Mouse (Mus musculus) erythroblast, embryonic 14.5 days (primary cell): Measurements from ENCODE around the gene Zfp78. TPM values are rescaled to one million over a fixed set of nuclear protein-coding genes. Genes with fewer than 3 reads are reported as not detected.
A peak's percentile ranks its signal among the peaks of the same experiment; 100 is the strongest.

Experiments
- H3K27me3 ChIP-seq: 2 replicates; pipeline ENCODE4 v1.6.1; 2012; ENCODE audit warnings: inconsistent platforms; ENCODE audit not compliant: control insufficient read depth
- H3K36me3 ChIP-seq: 2 replicates; pipeline ENCODE4 v1.6.1; 2012; ENCODE audit warnings: mild to moderate bottlenecking, inconsistent platforms; ENCODE audit not compliant: control insufficient read depth
- H3K4me1 ChIP-seq: 2 replicates; pipeline ENCODE4 v1.6.1; 2012; ENCODE audit warnings: inconsistent platforms; ENCODE audit not compliant: control insufficient read depth
- H3K4me3 ChIP-seq: replicated peaks from 2 replicates; pipeline ENCODE3; 2012; ENCODE audit warnings: moderate library complexity, mild to moderate bottlenecking, inconsistent platforms
- H3K9me3 ChIP-seq: 2 replicates; pipeline ENCODE4 v1.6.1; 2012; ENCODE audit warnings: low read length, inconsistent platforms, mixed read lengths; ENCODE audit not compliant: control insufficient read depth
- GATA1 ChIP-seq: IDR thresholded peaks from 2 replicates; pipeline ENCODE4 v1.6.1; 2012; ENCODE audit warnings: low read length, inconsistent platforms, mixed read lengths
- TAL1 ChIP-seq: IDR thresholded peaks from 3 replicates; pipeline ENCODE4 v1.6.1; 2012; ENCODE audit warnings: low read length, inconsistent platforms, mixed read lengths
- polyA plus RNA-seq: library from polyadenylated mRNA; stranded (reverse); fragments of >175 nt; gene quantifications from 2 replicates; pipeline ENCODE4 v1.2.3, GENCODE M21; 2012

The Zfp78 gene
- polyA plus RNA-seq, 1 experiment = not detected

GRCm38 (mm10) chr7:6381431-6381830, 18.4 kb downstream of the Zfp78 start:
- Histone ChIP-seq H3K27me3 (peaks cover 9% of the 10 kb centered on the region), H3K9me3 (no peaks in the 10 kb centered on the region), H3K36me3 (peaks cover 3% of the 10 kb centered on the region; the same call in 1 of the 2 replicates), H3K4me3 (no peak overlapping the region), H3K4me1 (peaks cover 24% of the 10 kb centered on the region)
- TF ChIP-seq TAL1 (no peak), GATA1 (no peak)

DNA sequence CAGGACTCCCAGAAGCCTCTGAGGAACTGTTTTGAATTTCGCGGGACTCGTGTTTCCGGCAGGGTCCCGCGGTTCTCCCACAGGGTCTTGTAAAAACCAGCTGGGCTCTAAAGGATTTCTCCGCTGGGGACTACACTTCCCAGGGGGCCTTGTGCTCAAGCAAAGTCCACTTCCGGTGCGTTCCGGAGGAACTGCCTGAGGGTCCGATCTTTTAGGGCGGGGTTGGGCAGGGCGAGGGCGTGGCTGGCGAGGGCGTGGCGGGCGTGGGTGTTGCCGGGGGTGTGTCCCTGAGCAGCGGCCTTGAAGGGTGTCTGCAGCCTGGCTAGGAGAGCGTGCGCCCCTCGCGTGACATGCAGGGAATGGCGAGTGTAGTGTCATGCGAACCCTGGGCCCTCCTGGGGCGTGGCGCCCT, 20.0 kb downstream of the Zfp78 start, which contains the start of gene Zfp28:
Gene Zfp28 (plus strand): TSS at position 252 of the 412 bp plus-strand sequence.
- peaks cover 9% of the 10 kb centered on the region for H3K27me3 ChIP-seq
- H3K36me3 ChIP-seq = peaks cover 3% of the 10 kb centered on the region; the same call in 1 of the 2 replicates
- H3K9me3 ChIP-seq = no peaks in the 10 kb centered on the region
- peaks cover 24% of the 10 kb centered on the region for H3K4me1 ChIP-seq
- peak within 1 kb of the TSS; percentile 69 for H3K4me3 ChIP-seq
- TF ChIP-seq TAL1 (no peak), GATA1 (no peak)

GRCm38 (mm10) chr7:6384011-6384410, 20.9 kb downstream of the Zfp78 start:
- Histone ChIP-seq H3K9me3 (no peaks in the 10 kb centered on the region), H3K4me1 (peaks cover 24% of the 10 kb centered on the region), H3K36me3 (no peaks in the 10 kb centered on the region), H3K27me3 (peaks cover 9% of the 10 kb centered on the region), H3K4me3 (no peak overlapping the region)
- no peak for TF ChIP-seq TAL1
- TF ChIP-seq GATA1 = no peak

DNA sequence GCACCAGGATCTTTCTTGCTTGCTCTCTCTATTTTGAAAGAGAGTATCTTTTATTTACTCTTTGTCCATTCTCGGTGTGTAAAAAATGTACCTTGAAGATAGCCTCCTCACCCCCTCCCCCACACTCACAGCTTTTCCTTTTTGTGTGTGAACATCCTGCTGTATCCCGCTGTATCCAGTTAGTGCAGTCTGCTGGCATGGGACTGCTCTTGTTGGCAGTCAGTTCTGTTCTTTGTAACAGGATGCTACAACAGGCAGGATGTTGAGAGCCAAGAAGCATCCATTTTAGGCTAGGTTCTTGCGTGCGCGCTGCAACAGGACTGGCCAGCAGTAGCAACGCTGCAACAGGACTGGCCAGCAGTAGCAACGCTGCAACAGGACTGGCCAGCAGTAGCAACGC, 23.9 kb downstream of the Zfp78 start:
- H3K4me3 ChIP-seq = no peak overlapping the region
- H3K4me1 ChIP-seq = peaks cover 22% of the 10 kb centered on the region
- no peaks in the 10 kb centered on the region for H3K9me3 ChIP-seq
- no peak for TF ChIP-seq TAL1
- no peak for TF ChIP-seq GATA1
- peaks cover 9% of the 10 kb centered on the region for H3K27me3 ChIP-seq
- H3K36me3 ChIP-seq = no peaks in the 10 kb centered on the region; the same call in 1 of the 2 replicates

DNA sequence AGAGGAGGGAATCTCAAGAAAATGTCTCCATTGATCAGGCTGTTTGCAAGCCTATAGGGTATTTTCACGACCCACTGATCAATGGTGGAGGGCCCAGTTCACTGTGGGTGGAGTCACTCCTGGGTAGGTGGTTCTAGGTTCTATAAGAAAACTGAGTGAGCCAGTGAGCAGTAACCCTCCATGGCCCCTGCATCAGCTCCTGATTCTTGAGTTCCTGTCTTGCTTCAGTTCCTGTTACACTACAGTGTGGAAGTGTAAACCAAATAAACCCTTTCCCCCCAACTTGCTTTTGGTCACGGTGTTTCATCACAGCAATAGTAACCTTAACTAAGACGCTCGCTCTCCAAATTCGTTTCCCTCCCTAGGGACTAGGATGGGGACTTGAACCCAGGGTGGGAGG, 25.9 kb downstream of the Zfp78 start:
- no peak overlapping the region for H3K4me3 ChIP-seq
- TF ChIP-seq TAL1 (no peak), GATA1 (no peak)
- peaks cover under 1% of the 10 kb centered on the region; the same call in 1 of the 2 replicates for H3K9me3 ChIP-seq
- peaks cover 2% of the 10 kb centered on the region for H3K4me1 ChIP-seq
- H3K36me3 ChIP-seq = no peaks in the 10 kb centered on the region; the same call in 1 of the 2 replicates
- H3K27me3 ChIP-seq = peaks cover under 1% of the 10 kb centered on the region; the same call in 1 of the 2 replicates

DNA sequence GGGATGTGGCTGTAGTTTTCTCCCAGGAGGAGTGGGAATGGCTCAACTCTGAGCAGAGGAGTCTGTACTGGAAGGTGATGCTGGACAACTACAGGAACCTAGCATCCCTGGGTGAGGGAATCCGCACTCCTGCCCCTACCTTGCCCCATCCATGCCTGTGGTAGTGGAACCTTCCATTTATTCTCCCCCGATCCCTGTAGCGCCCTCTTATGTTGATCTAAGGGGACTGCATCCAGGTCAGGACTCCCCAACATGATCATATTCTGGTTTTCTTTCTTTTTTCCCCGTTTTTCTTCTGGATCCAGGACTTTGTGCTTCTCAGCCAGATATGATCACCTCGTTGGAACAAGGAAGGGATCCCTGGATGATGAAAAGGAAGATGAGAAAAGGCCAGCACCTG, 26.4 kb downstream of the Zfp78 start:
- Histone ChIP-seq H3K4me1 (no peaks in the 10 kb centered on the region), H3K9me3 (peaks cover 3% of the 10 kb centered on the region; the same call in 1 of the 2 replicates), H3K36me3 (no peaks in the 10 kb centered on the region; the same call in 1 of the 2 replicates), H3K4me3 (no peak overlapping the region), H3K27me3 (no peaks in the 10 kb centered on the region)
- no peak for TF ChIP-seq GATA1
- no peak for TF ChIP-seq TAL1

- Histone ChIP-seq H3K9me3 (peaks cover 3% of the 10 kb centered on the region; the same call in 1 of the 2 replicates), H3K36me3 (peaks cover 2% of the 10 kb centered on the region; the same call in 1 of the 2 replicates), H3K4me1 (peaks cover 6% of the 10 kb centered on the region), H3K27me3 (no peaks in the 10 kb centered on the region), H3K4me3 (peak within 1 kb of the TSS; percentile 63)
- no peak for TF ChIP-seq GATA1
- no peak for TF ChIP-seq TAL1
These were observed 35.2 kb downstream of the Zfp78 start, which contains the start of gene Smim17 for GRCm38 (mm10) chr7:6397996-6398975. Gene Smim17 (plus strand): TSS chr7:6398715.

DNA sequence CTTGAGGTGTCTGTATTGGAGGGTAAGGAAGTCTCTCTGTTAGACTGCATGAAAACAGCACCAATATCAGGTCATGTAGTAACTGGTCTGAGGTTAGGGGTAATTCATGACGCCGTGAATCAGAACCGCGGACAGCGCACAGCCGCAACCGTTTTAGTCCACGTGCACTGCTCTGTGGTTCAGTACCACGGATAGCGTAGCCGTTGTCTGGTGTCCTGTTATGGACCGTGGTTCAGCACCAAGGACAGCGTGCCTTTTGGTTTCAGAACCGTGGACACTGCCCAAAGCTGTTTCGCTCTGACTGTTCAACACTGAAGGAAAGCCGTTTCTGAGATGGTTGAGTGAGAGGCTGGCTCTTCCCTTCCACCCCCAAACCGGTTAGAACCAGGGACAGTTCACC, 47.0 kb downstream of the Zfp78 start, which contains the start of gene Gm20715:
Gene Gm20715 (plus strand): TSS at position 235 of the 400 bp plus-strand sequence.
- H3K4me3 ChIP-seq = no peak within 1 kb of the TSS
- H3K27me3 ChIP-seq = no peaks in the 10 kb centered on the region
- H3K9me3 ChIP-seq = no peaks in the 10 kb centered on the region
- H3K4me1 ChIP-seq = no peaks in the 10 kb centered on the region
- TF ChIP-seq GATA1 (no peak), TAL1 (no peak)
- H3K36me3 ChIP-seq = no peaks in the 10 kb centered on the region
